Mouse (Mus musculus): ENCODE measurements around the gene Tdgf1.

- no peak for TF ChIP-seq CTCF (IDR thresholded peaks at IDR 0.05; ENCODE audit: extremely low read depth, insufficient read depth, insufficient read length, insufficient replicate concordance)
- no peak for TF ChIP-seq POLR2A (IDR thresholded peaks at IDR 0.05; ENCODE audit: low read depth, low read length)
These were observed 8.2 kb downstream of the Tdgf1 start for GRCm38 (mm10) chr9:110937506-110938490.
